Mouse (Mus musculus): ENCODE results near the gene Ifih1. TPM values are rescaled to one million over a fixed set of nuclear protein-coding genes. Genes with fewer than 3 reads are reported as not detected.
A peak's percentile ranks its signal among the peaks of the same experiment; 100 is the strongest.

The Ifih1 gene
- polyA plus RNA-seq, 1 experiment from 2014 or later = 4.8 TPM

GRCm38 (mm10) chr2:62589333-62589732 is 56.7 kb downstream of the Ifih1 start:
- WGBS (ENCODE audit: insufficient replicate concordance) = 58% methylated on average over 4 of the region's 4 CpGs
- Histone ChIP-seq H3K4me3 (replicated peaks) (no peak overlapping the region; the same call in 1 of the 2 replicates), H3K4me2 (no peak overlapping the region; the same call in 1 of the 2 replicates), H3K36me3 (replicated peaks) (no peaks in the 10 kb centered on the region), H3K27ac (replicated peaks) (peak overlapping the region; percentile 25; the same call in 1 of the 2 replicates), H3K4me1 (replicated peaks) (peaks cover 3% of the 10 kb centered on the region; the same call in 1 of the 2 replicates), H3K9me3 (replicated peaks) (no peaks in the 10 kb centered on the region), H3K27me3 (no peaks in the 10 kb centered on the region), H3K9ac (no peak overlapping the region)
- peak; percentile 83 for ATAC-seq (ENCODE audit: insufficient read depth)

- Histone ChIP-seq H3K4me2 (no peak overlapping the region), H3K4me3 (replicated peaks) (no peak overlapping the region), H3K9ac (no peak overlapping the region), H3K9me3 (replicated peaks) (no peaks in the 10 kb centered on the region), H3K4me1 (replicated peaks) (peaks cover 3% of the 10 kb centered on the region; the same call in 1 of the 2 replicates), H3K36me3 (replicated peaks) (no peaks in the 10 kb centered on the region), H3K27me3 (no peaks in the 10 kb centered on the region), H3K27ac (replicated peaks) (no peak overlapping the region)
- ATAC-seq (ENCODE audit: insufficient read depth) = no peak
- 33% methylated on average over 5 of the region's 5 CpGs for WGBS (ENCODE audit: insufficient replicate concordance)
Observed at GRCm38 (mm10) chr2:62585769-62586168, 60.3 kb downstream of the Ifih1 start.

GRCm38 (mm10) chr2:62574962-62575361 is 71.1 kb downstream of the Ifih1 start:
- ATAC-seq (ENCODE audit: insufficient read depth) = no peak
- Histone ChIP-seq H3K27me3 (no peaks in the 10 kb centered on the region; the same call in 1 of the 2 replicates), H3K4me3 (replicated peaks) (no peak overlapping the region), H3K4me1 (replicated peaks) (no peaks in the 10 kb centered on the region), H3K9me3 (replicated peaks) (no peaks in the 10 kb centered on the region), H3K36me3 (replicated peaks) (no peaks in the 10 kb centered on the region), H3K4me2 (no peak overlapping the region), H3K9ac (no peak overlapping the region), H3K27ac (replicated peaks) (no peak overlapping the region)
- WGBS (ENCODE audit: insufficient replicate concordance) = 16% methylated on average over 3 of the region's 3 CpGs

- no peaks in the 10 kb centered on the region for H3K36me3 ChIP-seq (replicated peaks)
- H3K4me3 ChIP-seq (replicated peaks) = no peak overlapping the region
- no peak overlapping the region for H3K9ac ChIP-seq
- WGBS (ENCODE audit: insufficient replicate concordance) = 56% methylated on average over 7 of the region's 7 CpGs
- no peak overlapping the region for H3K4me2 ChIP-seq
- H3K27me3 ChIP-seq = no peaks in the 10 kb centered on the region
- H3K27ac ChIP-seq (replicated peaks) = no peak overlapping the region
- H3K9me3 ChIP-seq (replicated peaks) = no peaks in the 10 kb centered on the region
- no peak for ATAC-seq (ENCODE audit: insufficient read depth)
- H3K4me1 ChIP-seq (replicated peaks) = no peaks in the 10 kb centered on the region
Observed at GRCm38 (mm10) chr2:62574250-62574649, 71.8 kb downstream of the Ifih1 start.

GRCm38 (mm10) chr2:62573753-62574159 is 72.3 kb downstream of the Ifih1 start, which contains the start of gene Fap:
Gene Fap, minus strand, starts transcription at chr2:62574075.
- H3K27ac ChIP-seq (replicated peaks) = no peak within 1 kb of the TSS
- H3K4me2 ChIP-seq = no peak within 1 kb of the TSS
- no peak within 1 kb of the TSS for H3K9ac ChIP-seq
- H3K36me3 ChIP-seq (replicated peaks) = no peaks in the 10 kb centered on the region
- ATAC-seq (ENCODE audit: insufficient read depth) = no peak
- H3K4me3 ChIP-seq (replicated peaks) = no peak within 1 kb of the TSS
- H3K4me1 ChIP-seq (replicated peaks) = no peaks in the 10 kb centered on the region
- no peaks in the 10 kb centered on the region for H3K27me3 ChIP-seq
- no peaks in the 10 kb centered on the region for H3K9me3 ChIP-seq (replicated peaks)
- WGBS (ENCODE audit: insufficient replicate concordance) = 80% methylated on average over 12 of the region's 12 CpGs

- H3K4me3 ChIP-seq (replicated peaks) = no peak overlapping the region
- no peaks in the 10 kb centered on the region for H3K27me3 ChIP-seq
- 67% methylated on average over 10 of the region's 10 CpGs for WGBS (ENCODE audit: insufficient replicate concordance)
- H3K9me3 ChIP-seq (replicated peaks) = no peaks in the 10 kb centered on the region
- no peaks in the 10 kb centered on the region for H3K36me3 ChIP-seq (replicated peaks)
- no peak overlapping the region for H3K9ac ChIP-seq
- H3K4me1 ChIP-seq (replicated peaks) = no peaks in the 10 kb centered on the region
- no peak overlapping the region for H3K27ac ChIP-seq (replicated peaks)
- no peak overlapping the region for H3K4me2 ChIP-seq
- ATAC-seq (ENCODE audit: insufficient read depth) = no peak
Observed at GRCm38 (mm10) chr2:62573099-62573752, 72.8 kb downstream of the Ifih1 start.

- Histone ChIP-seq H3K4me1 (replicated peaks) (no peaks in the 10 kb centered on the region), H3K4me2 (no peak overlapping the region), H3K27me3 (no peaks in the 10 kb centered on the region), H3K4me3 (replicated peaks) (no peak overlapping the region), H3K36me3 (replicated peaks) (no peaks in the 10 kb centered on the region), H3K9ac (no peak overlapping the region), H3K27ac (replicated peaks) (no peak overlapping the region), H3K9me3 (replicated peaks) (no peaks in the 10 kb centered on the region)
- ATAC-seq (ENCODE audit: insufficient read depth) = no peak
- WGBS (ENCODE audit: insufficient replicate concordance) = 74% methylated on average over 1 of the region's 1 CpGs
Observed at GRCm38 (mm10) chr2:62564687-62565086, 81.4 kb downstream of the Ifih1 start.

GRCm38 (mm10) chr2:62562661-62563485 is 83.2 kb downstream of the Ifih1 start:
- H3K36me3 ChIP-seq (replicated peaks) = no peaks in the 10 kb centered on the region
- WGBS (ENCODE audit: insufficient replicate concordance) = 48% methylated on average over 5 of the region's 5 CpGs
- ATAC-seq (ENCODE audit: insufficient read depth) = no peak
- H3K4me1 ChIP-seq (replicated peaks) = no peaks in the 10 kb centered on the region
- no peak overlapping the region for H3K27ac ChIP-seq (replicated peaks)
- H3K9me3 ChIP-seq (replicated peaks) = no peaks in the 10 kb centered on the region
- no peak overlapping the region for H3K9ac ChIP-seq
- H3K27me3 ChIP-seq = no peaks in the 10 kb centered on the region
- no peak overlapping the region for H3K4me3 ChIP-seq (replicated peaks)
- H3K4me2 ChIP-seq = no peak overlapping the region

GRCm38 (mm10) chr2:62557417-62557816 is 88.6 kb downstream of the Ifih1 start:
- H3K9me3 ChIP-seq (replicated peaks) = no peaks in the 10 kb centered on the region
- no peaks in the 10 kb centered on the region for H3K4me1 ChIP-seq (replicated peaks)
- no peaks in the 10 kb centered on the region for H3K27me3 ChIP-seq
- H3K4me3 ChIP-seq (replicated peaks) = no peak overlapping the region
- no peak overlapping the region for H3K9ac ChIP-seq
- no peak for ATAC-seq (ENCODE audit: insufficient read depth)
- 60% methylated on average over 2 of the region's 2 CpGs for WGBS (ENCODE audit: insufficient replicate concordance)
- H3K4me2 ChIP-seq = no peak overlapping the region
- H3K27ac ChIP-seq (replicated peaks) = no peak overlapping the region
- no peaks in the 10 kb centered on the region for H3K36me3 ChIP-seq (replicated peaks)

- no peak for ATAC-seq (ENCODE audit: insufficient read depth)
- 82% methylated on average over 9 of the region's 9 CpGs for WGBS (ENCODE audit: insufficient replicate concordance)
- H3K27ac ChIP-seq (replicated peaks) = no peak overlapping the region
Observed at GRCm38 (mm10) chr2:62556349-62556748, 89.7 kb downstream of the Ifih1 start.

GRCm38 (mm10) chr2:62549659-62550058 is 96.4 kb downstream of the Ifih1 start:
- H3K36me3 ChIP-seq (replicated peaks) = no peaks in the 10 kb centered on the region
- no peaks in the 10 kb centered on the region for H3K27me3 ChIP-seq
- ATAC-seq (ENCODE audit: insufficient read depth) = no peak
- H3K9ac ChIP-seq = no peak overlapping the region
- WGBS (ENCODE audit: insufficient replicate concordance) = 70% methylated on average over 3 of the region's 3 CpGs
- no peak overlapping the region for H3K4me2 ChIP-seq
- H3K4me1 ChIP-seq (replicated peaks) = no peaks in the 10 kb centered on the region
- no peak overlapping the region for H3K4me3 ChIP-seq (replicated peaks)
- H3K27ac ChIP-seq (replicated peaks) = no peak overlapping the region
- no peaks in the 10 kb centered on the region for H3K9me3 ChIP-seq (replicated peaks)

More at GRCm38 (mm10) chr2:62556349-62556748, 89.7 kb downstream of the Ifih1 start:
- Histone ChIP-seq H3K36me3 (replicated peaks) (no peaks in the 10 kb centered on the region), H3K9me3 (replicated peaks) (no peaks in the 10 kb centered on the region), H3K4me1 (replicated peaks) (no peaks in the 10 kb centered on the region), H3K9ac (no peak overlapping the region), H3K4me2 (no peak overlapping the region), H3K27me3 (no peaks in the 10 kb centered on the region), H3K4me3 (replicated peaks) (no peak overlapping the region)

Data from liver, embryonic 15.5 days (tissue).